Mouse (Mus musculus): ENCODE data around the gene Pex19.

- TF ChIP-seq POLR2A (IDR thresholded peaks at IDR 0.05; ENCODE audit: borderline replicate concordance, control insufficient read depth, low read depth, low read length), result no peak
- no peak for TF ChIP-seq CTCF (IDR thresholded peaks at IDR 0.05; ENCODE audit: control insufficient read depth, insufficient read depth, low read length)
Observed at GRCm38 (mm10) chr1:172082899-172083445, 43.6 kb upstream of the Pex19 start.

Measured in bone marrow, adult 2 months (tissue).